Mouse (Mus musculus) megakaryocyte, embryonic 14.5 days (primary cell): ENCODE data around the gene 2700081O15Rik.

Source experiments
- FLI1 ChIP-seq: IDR thresholded peaks from 2 replicates; pipeline ENCODE4 v1.6.1; 2012; ENCODE audit warnings: low read length, inconsistent platforms, mixed read lengths
- GATA1 ChIP-seq: IDR thresholded peaks from 3 replicates; pipeline ENCODE4 v1.6.1; 2012; ENCODE audit warnings: mixed read lengths, low read length, inconsistent platforms, borderline replicate concordance

- TF ChIP-seq GATA1 = no peak
- TF ChIP-seq FLI1 = no peak
Observed at GRCm38 (mm10) chr19:7422656-7423027, 5.2 kb downstream of the 2700081O15Rik start.
